Mouse (Mus musculus): ENCODE data around the gene Acer1.

The Acer1 gene

DNA sequence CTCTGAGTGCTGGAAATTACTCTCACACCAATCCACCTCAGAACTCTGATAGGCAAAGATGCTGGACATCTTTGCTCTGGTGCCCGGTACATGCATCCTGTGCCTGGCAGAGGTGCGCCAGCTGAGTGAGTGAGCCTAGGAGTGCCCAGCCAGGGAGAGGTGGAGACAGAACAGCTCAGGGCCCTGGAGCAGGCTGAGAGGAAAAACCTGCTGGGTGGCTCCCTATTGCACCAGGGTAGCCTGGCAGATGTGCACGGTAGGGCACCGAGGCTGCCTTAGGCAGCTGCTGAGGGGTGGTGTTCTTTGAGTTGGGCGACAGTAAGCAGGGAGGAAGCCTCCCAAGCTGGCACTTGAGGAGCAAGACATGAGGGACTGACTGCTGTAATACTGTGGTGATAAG, at the start of gene Acer1:
TSS of gene Acer1 (minus strand) at position 114 of the 400 bp plus-strand sequence.
- no peak for DNase-seq

DNA sequence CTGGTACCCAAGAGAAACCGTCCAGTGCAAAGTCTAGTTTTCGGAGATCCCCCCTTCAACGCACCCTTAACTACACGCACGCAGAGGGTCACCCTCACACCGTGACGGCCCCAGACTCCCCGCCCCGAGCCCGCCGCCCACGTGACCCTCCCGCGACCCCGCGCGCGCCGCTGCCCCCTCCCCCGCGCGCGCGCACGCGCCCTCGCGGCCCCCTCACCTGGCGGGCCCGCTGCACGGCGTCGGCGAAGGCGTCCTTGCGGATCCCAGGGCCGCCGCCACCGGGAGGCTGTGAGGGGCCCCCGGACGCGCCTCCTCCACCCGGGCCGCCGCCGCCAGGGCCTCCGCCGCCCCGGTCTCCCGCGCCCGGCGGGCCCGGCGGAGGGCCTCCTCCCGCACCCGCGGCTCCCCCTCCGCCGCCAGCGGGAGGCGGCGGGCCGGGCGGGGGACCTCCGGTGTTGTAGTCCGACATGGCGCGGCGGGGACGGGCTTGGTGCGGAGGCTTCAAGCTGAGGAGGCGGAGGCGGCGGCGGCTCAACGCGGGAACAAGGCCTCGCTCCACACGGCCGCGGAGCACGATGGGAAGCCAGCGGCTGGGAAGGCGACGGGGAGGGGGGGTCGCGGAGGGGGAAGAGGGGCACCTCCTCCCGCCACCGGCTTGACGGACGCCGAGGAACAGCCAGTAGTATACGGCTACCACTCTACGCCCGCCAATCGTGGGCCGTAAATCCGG, 49.2 kb upstream of the Acer1 start, which contains the start of gene Khsrp:
TSS of gene Khsrp (minus strand) at position 592 of the 730 bp plus-strand sequence.
- peak; percentile 35 for DNase-seq

DNA sequence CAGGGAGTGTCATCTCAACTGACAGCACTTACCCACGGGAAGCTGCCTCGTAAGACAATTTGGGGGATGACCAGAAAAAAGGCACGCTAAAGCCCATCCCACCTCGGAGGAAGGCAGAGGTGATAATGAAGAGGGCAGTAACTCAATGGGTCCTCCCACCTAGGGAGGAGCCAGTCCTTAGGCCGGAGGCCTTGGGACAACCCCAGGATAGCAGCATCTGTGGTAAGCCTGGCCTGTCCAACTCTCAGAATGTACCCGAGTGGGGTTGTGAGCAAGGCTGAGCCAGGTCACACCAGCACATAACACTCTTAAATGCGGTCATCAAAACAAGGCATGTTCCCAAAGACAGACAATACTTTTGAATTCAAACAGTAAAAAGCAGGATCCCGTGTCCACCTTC, 47.8 kb upstream of the Acer1 start:
- no peak for DNase-seq

GRCm38 (mm10) chr17:57027471-57027870, 45.5 kb upstream of the Acer1 start:
- DNase-seq, result no peak

GRCm38 (mm10) chr17:57020960-57021359, 39.0 kb upstream of the Acer1 start:
- no peak for DNase-seq

- DNase-seq, result no peak
These were observed 37.8 kb upstream of the Acer1 start for GRCm38 (mm10) chr17:57019693-57020092.

DNA sequence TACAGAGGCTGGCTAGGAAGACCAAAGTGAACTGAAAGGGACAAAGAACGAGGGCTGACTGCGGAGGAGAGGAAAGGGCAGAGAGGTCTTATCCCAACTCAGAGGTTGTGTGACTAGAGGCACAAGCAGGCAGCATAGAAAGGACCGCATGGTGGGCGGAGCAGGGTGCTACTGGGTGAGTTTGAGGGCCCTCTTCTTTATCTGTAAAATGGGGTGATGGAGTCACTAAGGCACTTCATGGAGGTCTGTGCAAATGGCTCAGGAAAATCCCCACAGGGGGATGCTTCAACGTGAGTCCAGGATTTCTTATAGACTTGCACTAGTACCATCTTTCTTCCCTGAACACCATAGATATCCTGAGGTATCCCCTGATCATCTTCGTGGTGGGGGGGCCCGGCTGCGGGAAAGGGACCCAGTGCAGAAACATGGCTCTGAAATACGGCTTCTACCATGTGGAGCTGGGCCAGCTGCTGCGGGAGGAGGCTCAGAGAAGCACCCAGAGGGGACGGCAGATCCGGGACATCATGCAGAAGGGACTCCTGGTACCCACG, 30.4 kb upstream of the Acer1 start:
- DNase-seq, result no peak

DNA sequence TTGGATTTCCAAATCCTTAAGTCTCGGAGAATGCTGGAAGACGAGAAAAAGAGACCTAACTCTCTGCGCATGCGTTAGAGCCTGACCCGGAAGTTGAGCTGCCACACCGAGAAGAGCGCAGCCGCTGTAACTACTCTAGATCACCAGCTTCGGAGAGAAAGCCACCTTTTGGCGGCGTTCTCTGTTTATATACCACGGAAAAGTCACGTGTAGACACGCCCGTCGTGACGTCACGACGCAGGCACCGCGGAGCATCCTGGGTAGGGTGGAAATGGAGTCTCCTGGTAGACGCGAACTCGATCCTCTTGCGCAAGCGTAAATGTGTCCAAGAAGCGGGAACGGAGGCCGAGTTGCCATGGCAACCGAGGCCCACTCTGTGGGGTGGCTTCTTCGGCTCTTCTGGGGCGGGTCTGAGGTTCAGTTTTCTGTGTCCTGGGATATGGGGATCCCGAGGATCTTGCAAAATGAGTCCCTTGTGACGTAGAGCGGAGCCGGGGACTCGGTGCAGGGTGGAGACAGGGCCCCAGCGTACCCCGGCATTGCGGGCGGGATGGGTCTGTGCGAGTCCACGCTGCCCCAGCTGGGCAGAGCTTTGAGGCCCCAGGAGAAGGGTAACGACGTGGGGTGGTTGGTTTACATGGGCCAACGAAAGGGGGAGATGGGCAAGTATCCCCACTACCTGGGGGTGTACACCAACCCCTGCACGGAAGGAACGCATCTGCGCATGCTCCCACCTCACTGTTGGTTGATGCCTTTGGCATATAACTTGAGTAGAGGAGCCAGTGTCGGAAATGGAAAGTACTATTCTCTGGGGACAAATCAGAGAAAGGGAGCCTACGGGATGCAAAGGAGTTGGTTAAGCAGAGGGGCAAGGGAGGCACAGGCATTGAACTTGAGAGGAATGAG, 29.6 kb upstream of the Acer1 start, which contains the start of the genes Gtf2f1 and Gm17949:
TSS of gene Gtf2f1 (minus strand) at position 53 of the 906 bp plus-strand sequence.
TSS of gene Gm17949 (plus strand) at position 234 of the 906 bp plus-strand sequence.
- peak; percentile 92 for DNase-seq

DNA sequence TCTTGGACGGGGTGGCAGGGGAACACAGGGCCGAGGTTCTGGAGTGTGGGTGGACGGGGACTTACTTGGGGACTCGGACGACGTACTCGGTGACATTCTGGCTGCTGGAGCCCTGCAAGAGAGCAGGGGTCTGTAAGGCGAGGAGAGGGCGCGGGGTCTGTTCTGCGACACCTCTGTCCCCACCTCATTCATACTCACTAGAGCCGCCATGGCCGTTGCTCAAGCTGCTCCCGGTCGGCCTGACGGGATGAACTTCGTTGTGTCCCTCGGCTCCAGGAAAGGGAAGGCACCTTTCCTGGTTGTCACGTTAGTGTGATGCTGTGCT, 28.9 kb upstream of the Acer1 start:
- no peak for DNase-seq

DNA sequence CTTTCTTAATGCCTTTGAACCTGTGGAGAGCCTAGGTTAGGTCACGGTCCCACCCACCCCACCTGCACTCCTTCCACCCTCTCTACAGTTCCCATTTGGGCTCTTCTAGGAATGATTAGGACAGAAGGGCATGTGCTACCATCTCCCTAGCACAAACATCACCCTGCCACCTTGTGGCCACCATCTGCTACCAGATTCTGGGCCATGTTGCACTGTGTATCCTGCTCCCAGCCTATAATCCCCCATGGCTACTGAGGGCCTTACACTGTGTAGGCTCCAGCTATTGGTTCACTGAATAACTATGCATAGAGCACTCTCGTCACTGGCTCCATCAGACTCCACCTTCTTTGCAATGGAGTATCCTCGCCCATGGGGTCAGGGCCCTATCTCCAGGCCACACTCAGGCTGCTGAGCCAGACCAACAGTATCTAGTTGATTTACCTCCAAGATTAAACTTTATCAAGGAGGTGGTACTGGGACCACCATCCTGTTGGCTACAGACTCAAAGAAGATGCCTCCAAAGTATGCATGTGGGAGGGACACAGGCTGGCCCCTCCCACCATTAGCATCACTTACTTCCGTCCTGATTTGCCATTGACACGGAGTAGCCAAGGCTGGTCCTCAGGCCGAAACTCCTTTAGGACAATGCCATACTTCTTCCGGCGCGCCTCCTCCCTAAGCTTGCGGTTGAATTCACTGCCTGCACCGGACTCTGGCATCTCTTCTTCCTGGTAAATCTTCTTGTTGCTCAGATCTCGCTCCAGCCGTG, 25.4 kb upstream of the Acer1 start:
- no peak for DNase-seq

DNA sequence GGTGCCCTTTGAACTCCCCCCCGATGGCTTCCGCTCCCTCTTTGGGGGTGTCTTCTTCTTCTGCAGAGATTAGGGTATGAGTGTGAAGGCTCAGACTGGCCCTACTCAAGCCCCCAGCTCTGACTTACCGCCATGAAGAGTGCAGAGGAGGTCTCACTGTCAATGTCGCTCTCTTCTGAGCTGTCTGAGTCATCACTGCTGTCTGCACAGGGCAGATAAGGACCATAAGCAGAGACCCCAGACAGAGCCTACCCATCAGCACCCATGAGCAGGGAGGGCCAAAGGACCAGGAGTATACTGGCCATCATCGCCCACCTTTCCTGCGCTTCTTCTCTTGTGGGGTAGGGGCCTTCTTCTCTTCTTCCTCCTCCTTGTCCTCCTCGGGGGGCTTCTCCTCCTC, 22.1 kb upstream of the Acer1 start:
- DNase-seq, result no peak

GRCm38 (mm10) chr17:57001228-57001627, 19.3 kb upstream of the Acer1 start:
- no peak for DNase-seq

DNA sequence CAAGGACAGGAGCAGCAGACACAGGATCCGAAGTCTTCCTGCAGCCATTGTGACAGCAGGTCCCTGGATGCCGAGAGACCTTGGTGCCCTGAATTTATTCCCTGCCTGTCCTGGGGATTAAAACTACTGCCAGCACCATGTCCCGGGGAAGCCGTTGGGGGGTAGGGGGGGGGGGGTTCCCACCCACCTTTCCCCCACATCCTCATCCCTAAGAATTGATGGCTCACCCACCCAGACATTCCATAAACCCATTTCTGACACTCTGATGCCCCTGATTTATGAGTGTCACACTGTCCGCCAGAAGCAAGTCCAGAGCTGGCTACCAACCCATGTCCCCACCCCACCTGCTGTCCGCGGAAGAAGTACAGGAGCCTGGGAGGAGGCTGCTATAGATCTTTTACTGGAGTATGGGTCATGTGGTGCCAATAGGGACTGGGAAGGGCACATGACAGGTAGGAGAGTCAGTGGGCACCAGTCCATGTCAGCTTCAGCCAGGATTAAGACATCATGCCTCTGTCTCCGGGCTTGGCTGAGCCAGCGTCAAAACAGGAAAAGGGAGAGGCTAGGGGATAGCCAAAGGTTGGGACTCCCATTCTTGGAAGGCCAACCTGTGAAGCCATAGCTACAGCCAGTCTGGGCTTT, 18.2 kb upstream of the Acer1 start, which contains the start of gene Pspn:
TSS of gene Pspn (minus strand) at position 51 of the 642 bp plus-strand sequence.
- DNase-seq, result no peak

- DNase-seq, result no peak
These were observed 17.5 kb upstream of the Acer1 start for GRCm38 (mm10) chr17:56999414-56999813.

DNA sequence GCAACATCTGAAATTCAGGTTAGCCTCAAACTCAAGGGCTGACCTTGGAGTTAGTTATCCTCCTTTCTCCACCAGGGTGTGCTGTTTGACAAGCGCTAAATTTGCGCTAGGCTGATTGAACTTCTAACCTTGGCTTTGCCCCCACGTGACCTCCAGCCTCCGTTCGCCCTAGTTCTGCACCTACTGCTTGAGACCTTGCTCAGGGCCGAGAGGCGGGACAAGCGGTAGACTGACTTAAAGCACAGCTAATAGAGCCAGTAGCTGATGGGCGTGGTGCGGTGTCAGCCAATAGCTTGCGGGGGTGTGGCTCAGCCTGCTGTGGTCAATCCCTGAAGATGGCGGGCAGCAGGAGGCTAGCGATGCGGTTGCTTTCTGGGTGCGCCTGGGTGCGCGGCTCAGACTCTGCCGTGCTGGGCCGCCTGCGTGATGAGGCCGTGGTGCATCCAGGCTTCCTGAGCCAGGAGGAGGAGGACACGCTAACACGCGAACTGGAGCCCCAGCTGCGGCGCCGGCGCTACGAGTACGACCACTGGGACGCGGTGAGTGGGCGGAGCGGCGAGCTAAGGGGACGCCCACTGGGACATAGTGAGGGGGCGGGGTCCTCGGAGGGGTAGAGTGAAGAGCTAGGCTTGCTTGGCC, 15.2 kb upstream of the Acer1 start, which contains the start of gene Alkbh7:
TSS of gene Alkbh7 (plus strand) at position 311 of the 639 bp plus-strand sequence.
- DNase-seq, result peak; percentile 95

DNA sequence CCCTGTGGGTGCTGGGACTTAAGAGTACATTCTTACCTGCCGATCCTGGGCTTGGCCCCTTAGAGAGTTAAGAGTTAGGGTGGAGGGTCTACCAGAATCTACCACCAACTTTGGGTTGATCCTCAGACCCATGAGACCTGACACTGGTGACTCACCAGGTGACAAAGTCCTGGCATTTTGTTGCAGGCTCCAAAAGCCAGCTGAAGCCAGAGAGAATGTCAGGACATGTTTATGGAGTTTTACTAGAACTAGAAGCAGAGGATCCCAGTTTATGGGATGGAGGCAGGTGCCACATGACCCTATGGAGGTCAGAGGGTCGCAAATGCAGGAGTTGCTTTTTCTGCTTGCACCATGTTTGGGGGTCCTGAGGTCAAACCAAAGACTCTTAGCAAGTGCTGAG, 14.6 kb upstream of the Acer1 start:
- DNase-seq, result no peak

GRCm38 (mm10) chr17:56995046-56995445, 13.1 kb upstream of the Acer1 start:
- no peak for DNase-seq

- DNase-seq, result no peak
These were observed 9.0 kb upstream of the Acer1 start for GRCm38 (mm10) chr17:56990966-56991365.

GRCm38 (mm10) chr17:56990115-56990746, 8.3 kb upstream of the Acer1 start, which contains the start of gene Clpp:
Gene Clpp (plus strand): TSS chr17:56990305.
- peak; percentile 94 for DNase-seq

DNA sequence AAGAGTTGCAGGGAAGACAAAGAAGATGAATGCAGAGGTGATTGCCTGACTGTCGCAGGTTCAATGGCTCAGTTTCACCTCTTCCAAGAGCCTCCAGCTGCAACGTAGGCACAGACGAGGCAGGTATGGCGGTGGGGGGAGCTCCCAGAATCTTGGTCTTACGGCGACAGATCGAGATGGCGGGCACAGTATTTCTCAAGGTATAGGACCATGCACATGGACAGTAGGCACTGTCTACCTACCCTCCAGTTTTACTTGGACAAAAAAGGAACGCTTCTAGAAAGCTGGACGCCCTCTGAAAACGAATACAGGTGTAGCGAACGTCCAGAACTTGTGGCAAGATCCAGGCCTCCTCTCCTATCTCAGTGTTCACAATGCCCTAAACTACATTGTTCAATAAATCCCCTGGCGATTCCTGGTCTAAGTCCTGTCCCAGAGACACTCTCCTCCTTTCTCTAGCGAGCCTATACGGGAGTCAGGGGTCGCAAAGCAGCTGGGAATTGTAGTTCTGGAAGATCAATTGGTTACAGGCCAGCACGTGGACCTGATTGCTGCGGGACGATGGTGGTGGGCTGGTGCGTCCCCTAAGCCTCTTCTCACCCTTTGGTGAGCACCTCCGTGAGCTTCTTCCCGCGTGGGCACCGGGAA, 7.7 kb upstream of the Acer1 start:
- DNase-seq, result peak; percentile 77

All from lung, postnatal 14 days (tissue).